Mouse (Mus musculus): Measurements from ENCODE around the gene Fam90a1b. TPM values are rescaled to one million over a fixed set of nuclear protein-coding genes. Genes with fewer than 3 reads are reported as not detected.

The Fam90a1b gene
- polyA plus RNA-seq (2014; fragmentation: Illumina TruSeq; extraction: RNeasy Lipid Tissue Mini Kit (QIAGEN cat#74804); ENCODE audit: low read depth, low replicate concordance) = not detected

GRCm38 (mm10) chrX:94366670-94367241 lies at the start of gene Fam90a1b, which contains the start of gene Apoo:
Gene Fam90a1b (minus strand): TSS chrX:94366777.
Gene Apoo (plus strand): TSS chrX:94367117.

Other genes starting within 250 kb of the Fam90a1b start
- 66.5 TPM for gene Zfx, start 243.1 kb downstream of the Fam90a1b start, polyA plus RNA-seq (2014; fragmentation: Illumina TruSeq; extraction: RNeasy Lipid Tissue Mini Kit (QIAGEN cat#74804); ENCODE audit: low read depth, low replicate concordance)
- gene Eif2s3x, start 153.9 kb downstream of the Fam90a1b start, polyA plus RNA-seq (2014; fragmentation: Illumina TruSeq; extraction: RNeasy Lipid Tissue Mini Kit (QIAGEN cat#74804); ENCODE audit: low read depth, low replicate concordance) = 389 TPM
- gene Klhl15, start 132.2 kb downstream of the Fam90a1b start, polyA plus RNA-seq (2014; fragmentation: Illumina TruSeq; extraction: RNeasy Lipid Tissue Mini Kit (QIAGEN cat#74804); ENCODE audit: low read depth, low replicate concordance) = 18.0 TPM
- 266 TPM for gene Apoo, start 340 bp upstream of the Fam90a1b start, polyA plus RNA-seq (2014; fragmentation: Illumina TruSeq; extraction: RNeasy Lipid Tissue Mini Kit (QIAGEN cat#74804); ENCODE audit: low read depth, low replicate concordance)
- gene Maged1, start 175.4 kb upstream of the Fam90a1b start, polyA plus RNA-seq (2014; fragmentation: Illumina TruSeq; extraction: RNeasy Lipid Tissue Mini Kit (QIAGEN cat#74804); ENCODE audit: low read depth, low replicate concordance) = 77.2 TPM

Data from adrenal gland, adult 10 weeks (tissue).